21 mouse cellular contexts compared by ENCODE assay signal in genomic region chr5:105589119-105589518, GRCm38 (mm10).
DNase-seq lines count a peak whose midpoint lies in the region; ATAC-seq and TF ChIP-seq lines count a peak whose summit lies in the region.
"Had no signal": no experiment of that assay in that cellular context is flagged by ENCODE, and none has a peak within 500 bp of the region (broad histone marks: within the 10 kb centered on the region; RNA-seq: fewer than 3 reads in every experiment).

No protein-coding gene starts in this region.

- intact Hi-C loops in left cerebral cortex, adult 2 months (cut with DNase I), result no loop called here

- H3K27ac ChIP-seq in left cerebral cortex, adult 2 months, result no peak overlapping the region
- H3K27ac ChIP-seq: embryonic facial prominence, embryonic 12.5 days; forebrain, embryonic 15.5 days; heart, embryonic 15.5 days; hindbrain, embryonic 10.5 days; hindbrain, embryonic 14.5 days had no signal

- TF ChIP-seq CTCF in left cerebral cortex, adult 2 months (IDR thresholded peaks at IDR 0.05), result no peak

- peak; percentile 76 for ATAC-seq in activated CD4-positive, CD25-positive, alpha-beta regulatory T cell, adult 4 months
- ATAC-seq in inflammation-experienced regulatory T-cells, adult 6 months, result peak; percentile 81
- ATAC-seq: forebrain, embryonic 15.5 days; intestine, postnatal 0 days had no signal

- peak; percentile 78 for DNase-seq in 416B (ENCODE audit: low read depth)
- DNase-seq in CD4-positive helper T cell, adult 2 months (ENCODE audit: low read depth, low spot score), result peak; percentile 23
- DNase-seq in layer of hippocampus, adult 8-10 months (ENCODE audit: low spot score in 2 of 2), result no peak
- no peak for DNase-seq in left cerebral cortex, adult 2 months (ENCODE audit: extremely low spot score in 1 of 2, low spot score in 2 of 2)
- DNase-seq in thymus, postnatal 0 days (ENCODE audit: low spot score), result no peak
- DNase-seq in kidney, postnatal 4 days, result no peak
- DNase-seq: adrenal gland, postnatal 10 days; cerebellum, adult 11 months; cerebellum, adult 8-10 months; cerebellum, postnatal 25 days; gastrocnemius, postnatal 14 days; heart, adult 18-20 months; heart, postnatal 14 days had no signal

- no peak overlapping the region for H3K4me3 ChIP-seq in left cerebral cortex, adult 2 months
- H3K4me3 ChIP-seq: embryonic facial prominence, embryonic 12.5 days; forebrain, embryonic 15.5 days; heart, embryonic 15.5 days; hindbrain, embryonic 10.5 days had no signal

Comparison
In these comparisons a context has a peak if more than half of its experiments do, and no peak if none do; other contexts are left out.
1. DNase-seq: peak in 416B (single experiment) and CD4-positive helper T cell, adult 2 months (single experiment); none in layer of hippocampus, adult 8-10 months (0 of 2), left cerebral cortex, adult 2 months (0 of 2), thymus, postnatal 0 days (single experiment) and kidney, postnatal 4 days (0 of 2).